Mouse (Mus musculus) limb, embryonic 12.5 days (tissue): Measurements from ENCODE around the gene Kpnb1. TPM values are rescaled to one million over a fixed set of nuclear protein-coding genes. Genes with fewer than 3 reads are reported as not detected.

ENCODE experiments used
- ATAC-seq: fragments of 200-750 bp; cut with Nextera tagmentation; 2 replicates; pipeline ENCODE4 v1.8.0; 2017; ENCODE audit warnings: low read depth, moderate TSS enrichment; ENCODE audit not compliant: insufficient number of reproducible peaks, insufficient read depth, low FRiP score, low TSS enrichment
- H3K27ac ChIP-seq: fragments of 300-500 bp; sonication (generic); 2 replicates; pipeline ENCODE4 v1.5.1; 2016; ENCODE audit warnings: mild to moderate bottlenecking, moderate library complexity
- H3K27me3 ChIP-seq: fragments of 300-500 bp; sonication (generic); 2 replicates; pipeline ENCODE4 v1.6.1; 2016; ENCODE audit warnings: mild to moderate bottlenecking, moderate library complexity
- H3K36me3 ChIP-seq: fragments of 300-500 bp; sonication (generic); 2 replicates; pipeline ENCODE4 v1.6.1; 2016; ENCODE audit warnings: mild to moderate bottlenecking, moderate library complexity
- H3K4me1 ChIP-seq: fragments of 300-500 bp; sonication (generic); replicated peaks from 2 replicates; pipeline ENCODE4 v1.6.1; 2016
- H3K4me2 ChIP-seq: fragments of 300-500 bp; sonication (generic); 2 replicates; pipeline ENCODE4 v1.6.1; 2016; ENCODE audit warnings: mild to moderate bottlenecking, moderate library complexity
- H3K4me3 ChIP-seq: fragments of 300-500 bp; sonication (generic); replicated peaks from 2 replicates; pipeline ENCODE4 v1.5.1; 2016; ENCODE audit warnings: mild to moderate bottlenecking
- H3K9ac ChIP-seq: fragments of 300-500 bp; sonication (generic); replicated peaks from 2 replicates; pipeline ENCODE4 v1.6.1; 2016; ENCODE audit warnings: mild to moderate bottlenecking, moderate library complexity
- H3K9me3 ChIP-seq: fragments of 300-500 bp; sonication (generic); 2 replicates; pipeline ENCODE4 v1.6.1; 2016; ENCODE audit warnings: mild to moderate bottlenecking, moderate library complexity
- WGBS: fragments of 180-500 bp; shearing (Covaris S2); methylation state at CpG from one replicate; pipeline ENCODE4 v1.1.7; 2016; 5-methylcytosine and 5-hydroxymethylcytosine counted together
- polyA plus RNA-seq: library from polyadenylated mRNA; unstranded; fragments of >200 nt; fragmentation: Nextera tagmentation; extraction: Ambion mirVana; gene quantifications from 2 replicates; pipeline ENCODE4 v1.2.1, GENCODE M21; 2016

The Kpnb1 gene
- polyA plus RNA-seq, 1 experiment from 2014 or later: 62.7 TPM

DNA sequence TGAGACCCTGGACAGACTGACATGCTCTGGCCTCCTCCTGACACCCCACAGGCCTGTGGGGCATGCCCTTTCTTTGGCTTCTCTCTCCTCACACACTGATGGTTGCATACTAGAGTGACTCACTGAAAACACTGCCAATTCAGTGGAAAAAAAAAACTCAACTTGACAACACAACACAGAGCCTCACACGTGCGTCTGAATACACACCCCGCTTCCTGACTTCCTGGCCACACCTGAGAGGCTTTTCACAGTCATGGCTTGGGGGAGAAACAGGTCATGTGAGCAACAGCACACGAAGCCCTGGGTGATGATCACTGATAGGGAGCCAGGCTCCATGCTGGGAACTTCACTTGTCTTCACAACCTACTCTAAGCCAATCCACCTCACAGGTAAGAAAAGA, 46.9 kb downstream of the Kpnb1 start:
- H3K9me3 ChIP-seq: no peaks in the 10 kb centered on the region
- no peak overlapping the region for H3K4me2 ChIP-seq
- H3K9ac ChIP-seq: no peak overlapping the region
- 78% methylated on average over 4 of the region's 4 CpGs for WGBS
- no peak for ATAC-seq
- peaks cover 15% of the 10 kb centered on the region for H3K4me1 ChIP-seq
- no peak overlapping the region for H3K4me3 ChIP-seq
- peaks cover 82% of the 10 kb centered on the region for H3K36me3 ChIP-seq
- H3K27me3 ChIP-seq: peaks cover 65% of the 10 kb centered on the region
- H3K27ac ChIP-seq: no peak overlapping the region

DNA sequence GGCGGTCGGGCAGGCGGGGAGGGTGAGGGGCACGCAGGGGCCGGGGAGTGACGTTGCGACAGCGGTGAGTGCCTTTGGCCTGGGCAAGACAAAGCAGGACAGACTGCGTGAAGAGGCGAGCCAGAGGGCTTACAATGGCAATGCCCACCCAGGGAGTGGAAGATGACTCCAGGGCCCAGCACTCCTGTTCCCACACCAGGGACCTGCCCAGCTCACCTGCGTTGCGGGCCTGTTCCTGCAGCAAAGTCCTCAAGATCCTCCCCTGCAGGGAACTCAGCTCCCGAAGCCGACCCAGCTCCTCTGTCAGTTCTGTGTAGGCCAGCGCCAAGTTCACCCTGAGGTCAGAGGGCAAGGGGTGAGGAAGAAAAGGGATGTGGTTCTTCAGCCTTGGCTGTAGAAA, 48.4 kb downstream of the Kpnb1 start:
- 11% methylated on average over 15 of the region's 15 CpGs for WGBS
- Histone ChIP-seq H3K4me1 (peaks cover 15% of the 10 kb centered on the region), H3K4me2 (peak overlapping the region; percentile 66), H3K4me3 (peak overlapping the region; percentile 40), H3K36me3 (peaks cover 72% of the 10 kb centered on the region), H3K9ac (peak overlapping the region; percentile 60), H3K27me3 (peaks cover 67% of the 10 kb centered on the region), H3K9me3 (no peaks in the 10 kb centered on the region), H3K27ac (no peak overlapping the region)
- ATAC-seq: peak; percentile 32; the same call in 1 of the 2 replicates

GRCm38 (mm10) chr11:97138554-97139226, 49.0 kb downstream of the Kpnb1 start:
- WGBS: 12% methylated on average over 64 of the region's 69 CpGs
- H3K9ac ChIP-seq: peak overlapping the region; percentile 60
- H3K9me3 ChIP-seq: no peaks in the 10 kb centered on the region
- H3K36me3 ChIP-seq: peaks cover 67% of the 10 kb centered on the region
- H3K4me2 ChIP-seq: peak overlapping the region; percentile 66
- peaks cover 15% of the 10 kb centered on the region for H3K4me1 ChIP-seq
- H3K27ac ChIP-seq: no peak overlapping the region
- peaks cover 67% of the 10 kb centered on the region for H3K27me3 ChIP-seq
- H3K4me3 ChIP-seq: peak overlapping the region; percentile 40
- ATAC-seq: 0 out of 2 replicates have a peak, but pooled peaks have one; percentile 20

DNA sequence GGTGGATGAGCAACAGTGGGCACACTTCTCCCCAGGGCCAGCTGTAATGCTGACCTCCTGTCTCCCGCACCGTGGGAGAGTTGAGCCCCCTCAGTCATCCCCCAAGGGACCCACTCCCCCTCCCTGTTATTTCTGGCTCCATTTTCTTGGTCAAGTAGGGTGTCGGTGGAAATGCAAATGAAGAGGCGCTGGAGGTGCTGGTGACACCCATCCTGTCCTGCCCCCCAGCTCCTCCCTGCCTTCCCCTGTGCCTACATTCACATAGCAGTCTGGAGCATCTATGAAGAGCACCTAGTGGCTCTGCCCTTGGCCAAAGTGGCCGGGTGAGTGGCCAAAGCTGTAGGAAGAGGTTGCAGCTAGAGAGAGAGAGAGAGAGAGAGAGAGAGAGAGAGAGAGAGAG, 54.4 kb downstream of the Kpnb1 start:
- H3K4me1 ChIP-seq: peaks cover under 1% of the 10 kb centered on the region; the same call in 1 of the 2 replicates
- H3K9ac ChIP-seq: no peak overlapping the region
- H3K36me3 ChIP-seq: peaks cover 27% of the 10 kb centered on the region
- H3K9me3 ChIP-seq: no peaks in the 10 kb centered on the region
- H3K4me2 ChIP-seq: no peak overlapping the region
- peaks cover 57% of the 10 kb centered on the region for H3K27me3 ChIP-seq
- 50% methylated on average over 5 of the region's 5 CpGs for WGBS
- no peak for ATAC-seq
- no peak overlapping the region for H3K4me3 ChIP-seq
- H3K27ac ChIP-seq: no peak overlapping the region

DNA sequence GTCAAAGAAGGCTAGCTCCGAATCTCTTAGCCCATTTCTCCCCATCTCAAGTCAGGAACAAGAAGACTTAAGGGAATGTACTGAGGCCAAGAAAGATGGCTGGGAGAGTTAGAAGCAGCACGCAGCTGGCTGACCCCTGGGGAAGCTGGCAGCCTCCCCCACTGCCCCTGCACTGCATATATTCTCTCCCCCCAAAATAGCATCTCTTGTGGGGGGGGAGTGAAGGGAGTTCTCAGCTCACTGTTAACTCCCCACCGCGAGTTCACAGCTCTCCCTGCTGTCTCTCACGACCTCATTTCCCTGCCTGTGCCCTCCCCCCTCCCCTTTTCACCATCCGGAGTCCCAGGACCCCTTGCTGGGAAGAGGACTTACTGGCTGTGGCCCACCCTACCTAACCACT, 55.5 kb downstream of the Kpnb1 start:
- Histone ChIP-seq H3K27me3 (peaks cover 53% of the 10 kb centered on the region), H3K36me3 (peaks cover 16% of the 10 kb centered on the region), H3K4me1 (no peaks in the 10 kb centered on the region), H3K9ac (no peak overlapping the region), H3K4me3 (no peak overlapping the region), H3K4me2 (no peak overlapping the region), H3K9me3 (no peaks in the 10 kb centered on the region), H3K27ac (no peak overlapping the region)
- 8% methylated on average over 6 of the region's 6 CpGs for WGBS
- ATAC-seq: no peak

GRCm38 (mm10) chr11:97131683-97132082, 56.0 kb downstream of the Kpnb1 start:
- WGBS: 73% methylated on average over 2 of the region's 2 CpGs
- Histone ChIP-seq H3K9me3 (no peaks in the 10 kb centered on the region), H3K4me2 (no peak overlapping the region), H3K4me3 (no peak overlapping the region), H3K27ac (no peak overlapping the region), H3K9ac (no peak overlapping the region), H3K27me3 (peaks cover 48% of the 10 kb centered on the region), H3K36me3 (peaks cover 12% of the 10 kb centered on the region), H3K4me1 (0 out of 2 replicates have a peak, but pooled peaks cover 2% of the 10 kb centered on the region)
- ATAC-seq: no peak

DNA sequence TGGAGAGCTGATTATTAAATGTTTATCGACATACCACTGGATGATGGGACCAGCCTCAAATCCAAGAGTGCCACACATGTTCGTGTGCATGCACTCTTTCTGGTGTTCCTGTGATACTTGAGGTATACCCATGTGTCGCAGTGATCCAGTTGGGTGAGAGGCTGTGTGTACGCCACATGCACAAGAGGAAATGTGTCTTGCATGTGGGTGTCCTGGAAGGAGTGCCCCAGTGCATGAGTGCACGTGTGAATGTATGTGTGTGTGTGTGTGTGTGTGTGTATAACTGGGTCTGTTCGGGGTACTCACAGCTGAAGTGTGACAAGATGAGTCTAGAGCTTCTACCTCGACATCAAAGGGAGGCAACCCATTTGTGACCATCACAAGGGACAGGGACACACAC, 57.4 kb downstream of the Kpnb1 start:
- Histone ChIP-seq H3K36me3 (peaks cover 5% of the 10 kb centered on the region; the same call in 1 of the 2 replicates), H3K9ac (no peak overlapping the region), H3K27me3 (peaks cover 43% of the 10 kb centered on the region), H3K4me3 (no peak overlapping the region), H3K4me1 (0 out of 2 replicates have a peak, but pooled peaks cover 3% of the 10 kb centered on the region), H3K9me3 (no peaks in the 10 kb centered on the region), H3K4me2 (no peak overlapping the region), H3K27ac (no peak overlapping the region)
- ATAC-seq: no peak
- WGBS: 80% methylated on average over 7 of the region's 7 CpGs

- Histone ChIP-seq H3K36me3 (no peaks in the 10 kb centered on the region), H3K9me3 (no peaks in the 10 kb centered on the region), H3K9ac (no peak overlapping the region), H3K4me1 (0 out of 2 replicates have a peak, but pooled peaks cover 5% of the 10 kb centered on the region), H3K27ac (no peak overlapping the region), H3K27me3 (peaks cover 36% of the 10 kb centered on the region), H3K4me3 (no peak overlapping the region), H3K4me2 (no peak overlapping the region)
- no peak for ATAC-seq
- WGBS: 70% methylated on average over 3 of the region's 3 CpGs
Observed at GRCm38 (mm10) chr11:97128956-97129355, 58.7 kb downstream of the Kpnb1 start.

GRCm38 (mm10) chr11:97127470-97128223, 60.0 kb downstream of the Kpnb1 start:
- peaks cover 30% of the 10 kb centered on the region for H3K27me3 ChIP-seq
- H3K4me2 ChIP-seq: peak overlapping the region; percentile 85
- WGBS: 16% methylated on average over 19 of the region's 19 CpGs
- no peak overlapping the region; the same call in 1 of the 2 replicates for H3K9ac ChIP-seq
- H3K9me3 ChIP-seq: no peaks in the 10 kb centered on the region
- peaks cover 13% of the 10 kb centered on the region for H3K4me1 ChIP-seq
- no peak overlapping the region for H3K27ac ChIP-seq
- ATAC-seq: no peak
- peak overlapping the region; percentile 50 for H3K4me3 ChIP-seq
- H3K36me3 ChIP-seq: no peaks in the 10 kb centered on the region

- H3K4me3 ChIP-seq: peak overlapping the region; percentile 50
Observed at GRCm38 (mm10) chr11:97126645-97127468, 60.8 kb downstream of the Kpnb1 start.

More at GRCm38 (mm10) chr11:97126645-97127468, 60.8 kb downstream of the Kpnb1 start:
- Histone ChIP-seq H3K27ac (no peak overlapping the region), H3K27me3 (peaks cover 25% of the 10 kb centered on the region), H3K9me3 (no peaks in the 10 kb centered on the region), H3K9ac (peak overlapping the region; percentile 60), H3K36me3 (no peaks in the 10 kb centered on the region), H3K4me2 (peak overlapping the region; percentile 85), H3K4me1 (peaks cover 13% of the 10 kb centered on the region)
- WGBS: 2% methylated on average over 32 of the region's 32 CpGs
- peak; percentile 70; the same call in 1 of the 2 replicates for ATAC-seq
